Mouse (Mus musculus): ENCODE data around the gene Fam107b.

DNA sequence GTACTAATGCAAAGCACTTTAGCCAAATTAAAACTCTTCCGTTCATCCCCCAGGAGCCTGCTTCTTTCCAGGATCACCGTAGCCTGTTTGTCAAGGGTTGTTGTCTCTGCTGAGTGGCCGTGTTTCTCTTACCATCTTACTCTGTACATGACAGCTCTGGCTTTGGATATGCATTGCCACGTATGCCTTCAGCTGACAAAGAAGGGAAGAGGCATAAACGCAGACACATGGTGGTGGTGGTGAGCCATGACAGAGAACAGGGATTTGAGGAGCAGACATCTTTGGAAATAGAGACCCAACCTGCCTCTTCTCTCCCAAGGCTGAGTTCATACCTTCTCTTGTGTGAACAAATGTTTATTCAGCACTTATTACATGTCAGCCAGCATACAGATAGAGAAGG, 226.3 kb downstream of the Fam107b start:
- no peak for TF ChIP-seq CTCF (IDR thresholded peaks at IDR 0.05; ENCODE audit: extremely low read depth, insufficient read depth, insufficient read length, insufficient replicate concordance)
- TF ChIP-seq POLR2A (IDR thresholded peaks at IDR 0.05; ENCODE audit: low read depth, low read length), result no peak
